Mouse (Mus musculus): ENCODE measurements around the gene Nutf2. TPM values are rescaled to one million over a fixed set of nuclear protein-coding genes. Genes with fewer than 3 reads are reported as not detected.
A peak's percentile ranks its signal among the peaks of the same experiment; 100 is the strongest.

Nutf2 gene
- polyA plus RNA-seq, 1 experiment from 2014 or later, result 265 TPM

- Histone ChIP-seq H3K27me3 (ENCODE audit: control insufficient read depth, insufficient read depth, low read length) (no peaks in the 10 kb centered on the region), H3K27ac (ENCODE audit: low read depth, low read length) (no peak overlapping the region; the same call in 1 of the 2 replicates), H3K4me1 (ENCODE audit: control insufficient read depth, insufficient read depth, low read length) (no peaks in the 10 kb centered on the region), H3K4me2 (no peak overlapping the region), H3K36me3 (ENCODE audit: control insufficient read depth, insufficient read depth, low read length) (peaks cover 35% of the 10 kb centered on the region), H3K4me3 (ENCODE audit: low read depth, low read length) (no peak overlapping the region), H3K9me3 (replicated peaks; ENCODE audit: control insufficient read depth, low read length) (no peaks in the 10 kb centered on the region), H3K9ac (ENCODE audit: low read depth, low read length) (no peak overlapping the region)
- ATAC-seq (replicated peaks; ENCODE audit: insufficient number of reproducible peaks, low FRiP score, low TSS enrichment), result no peak
- WGBS (ENCODE audit: insufficient replicate concordance), result 86% methylated on average over 6 of the region's 6 CpGs
Observed at GRCm38 (mm10) chr8:105892432-105892831, 32.1 kb downstream of the Nutf2 start.

- Histone ChIP-seq H3K36me3 (ENCODE audit: control insufficient read depth, insufficient read depth, low read length) (peaks cover 27% of the 10 kb centered on the region), H3K9ac (ENCODE audit: low read depth, low read length) (no peak within 1 kb of the TSS)
Observed at GRCm38 (mm10) chr8:105893339-105893738, 33.0 kb downstream of the Nutf2 start, which contains the start of gene Nrn1l. Nrn1l (plus strand) TSS chr8:105893567.

GRCm38 (mm10) chr8:105897801-105898480 lies 37.6 kb downstream of the Nutf2 start:
- ATAC-seq (replicated peaks; ENCODE audit: insufficient number of reproducible peaks, low FRiP score, low TSS enrichment), result no peak
- no peak overlapping the region for H3K9ac ChIP-seq (ENCODE audit: low read depth, low read length)
- WGBS (ENCODE audit: insufficient replicate concordance), result 71% methylated on average over 9 of the region's 9 CpGs

More at GRCm38 (mm10) chr8:105893339-105893738, 33.0 kb downstream of the Nutf2 start, which contains the start of gene Nrn1l:
- no peaks in the 10 kb centered on the region for H3K9me3 ChIP-seq (replicated peaks; ENCODE audit: control insufficient read depth, low read length)
- H3K27me3 ChIP-seq (ENCODE audit: control insufficient read depth, insufficient read depth, low read length), result no peaks in the 10 kb centered on the region
- no peak within 1 kb of the TSS; the same call in 1 of the 2 replicates for H3K4me2 ChIP-seq
- ATAC-seq (replicated peaks; ENCODE audit: insufficient number of reproducible peaks, low FRiP score, low TSS enrichment), result peak; percentile 56
- H3K4me1 ChIP-seq (ENCODE audit: control insufficient read depth, insufficient read depth, low read length), result no peaks in the 10 kb centered on the region
- no peak within 1 kb of the TSS for H3K4me3 ChIP-seq (ENCODE audit: low read depth, low read length)
- no peak within 1 kb of the TSS; the same call in 1 of the 2 replicates for H3K27ac ChIP-seq (ENCODE audit: low read depth, low read length)
- 12% methylated on average over 11 of the region's 11 CpGs for WGBS (ENCODE audit: insufficient replicate concordance)

DNA sequence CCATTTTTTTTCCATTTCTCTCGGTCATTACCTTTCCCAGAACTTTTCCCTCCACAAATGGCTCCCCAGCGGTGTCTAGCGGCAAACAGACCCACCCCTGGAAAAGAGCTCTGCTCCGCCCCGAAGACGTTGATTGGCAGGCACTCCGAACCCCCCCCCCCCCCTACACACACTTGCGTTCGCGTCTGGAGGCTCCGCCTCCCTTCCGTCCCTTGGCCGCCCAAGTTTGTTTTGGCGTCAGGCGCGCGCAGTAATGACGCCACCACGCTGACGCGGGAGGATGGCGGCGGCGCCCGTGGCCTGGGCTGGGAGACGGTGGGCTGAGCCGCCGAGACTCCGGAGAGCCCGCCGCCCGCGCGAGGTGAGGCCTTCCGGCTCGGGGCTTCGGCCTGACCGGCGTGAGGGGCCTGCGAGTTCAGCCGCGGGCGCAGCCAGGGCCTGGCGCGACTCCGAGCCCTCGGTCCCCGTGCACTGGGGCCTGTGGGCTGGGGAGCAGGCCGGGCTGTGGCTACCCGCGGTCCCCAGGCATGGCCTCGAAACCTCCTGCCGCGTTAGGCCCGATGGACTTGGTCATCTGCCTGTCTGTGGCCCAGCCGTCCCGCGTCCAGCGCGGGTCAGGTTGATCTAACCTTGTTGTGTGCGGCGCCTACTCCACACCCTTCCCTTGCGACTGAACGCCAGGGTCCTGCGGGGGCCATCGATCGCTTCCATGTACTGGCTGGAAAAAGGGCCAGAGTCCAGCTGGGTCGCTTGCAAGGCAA lies 40.0 kb downstream of the Nutf2 start, which contains the start of gene Pskh1:
Gene Pskh1, plus strand, starts transcription at position 262 of the 761 bp plus-strand sequence.
- WGBS (ENCODE audit: insufficient replicate concordance), result under 1% methylated on average over 68 of the region's 68 CpGs
- H3K27ac ChIP-seq (ENCODE audit: low read depth, low read length), result peak within 1 kb of the TSS; percentile 82
- H3K9ac ChIP-seq (ENCODE audit: low read depth, low read length), result peak within 1 kb of the TSS; percentile 100
- no peaks in the 10 kb centered on the region for H3K9me3 ChIP-seq (replicated peaks; ENCODE audit: control insufficient read depth, low read length)
- peak within 1 kb of the TSS; percentile 79 for H3K4me3 ChIP-seq (ENCODE audit: low read depth, low read length)
- no peaks in the 10 kb centered on the region for H3K36me3 ChIP-seq (ENCODE audit: control insufficient read depth, insufficient read depth, low read length)
- ATAC-seq (replicated peaks; ENCODE audit: insufficient number of reproducible peaks, low FRiP score, low TSS enrichment), result peak; percentile 88
- H3K27me3 ChIP-seq (ENCODE audit: control insufficient read depth, insufficient read depth, low read length), result no peaks in the 10 kb centered on the region
- peaks cover 5% of the 10 kb centered on the region for H3K4me1 ChIP-seq (ENCODE audit: control insufficient read depth, insufficient read depth, low read length)
- H3K4me2 ChIP-seq, result peak within 1 kb of the TSS; percentile 92

More at GRCm38 (mm10) chr8:105897801-105898480, 37.6 kb downstream of the Nutf2 start:
- Histone ChIP-seq H3K27me3 (ENCODE audit: control insufficient read depth, insufficient read depth, low read length) (no peaks in the 10 kb centered on the region), H3K4me3 (ENCODE audit: low read depth, low read length) (no peak overlapping the region), H3K4me2 (no peak overlapping the region), H3K9me3 (replicated peaks; ENCODE audit: control insufficient read depth, low read length) (no peaks in the 10 kb centered on the region), H3K36me3 (ENCODE audit: control insufficient read depth, insufficient read depth, low read length) (no peaks in the 10 kb centered on the region), H3K27ac (ENCODE audit: low read depth, low read length) (no peak overlapping the region), H3K4me1 (ENCODE audit: control insufficient read depth, insufficient read depth, low read length) (peaks cover 5% of the 10 kb centered on the region)

DNA sequence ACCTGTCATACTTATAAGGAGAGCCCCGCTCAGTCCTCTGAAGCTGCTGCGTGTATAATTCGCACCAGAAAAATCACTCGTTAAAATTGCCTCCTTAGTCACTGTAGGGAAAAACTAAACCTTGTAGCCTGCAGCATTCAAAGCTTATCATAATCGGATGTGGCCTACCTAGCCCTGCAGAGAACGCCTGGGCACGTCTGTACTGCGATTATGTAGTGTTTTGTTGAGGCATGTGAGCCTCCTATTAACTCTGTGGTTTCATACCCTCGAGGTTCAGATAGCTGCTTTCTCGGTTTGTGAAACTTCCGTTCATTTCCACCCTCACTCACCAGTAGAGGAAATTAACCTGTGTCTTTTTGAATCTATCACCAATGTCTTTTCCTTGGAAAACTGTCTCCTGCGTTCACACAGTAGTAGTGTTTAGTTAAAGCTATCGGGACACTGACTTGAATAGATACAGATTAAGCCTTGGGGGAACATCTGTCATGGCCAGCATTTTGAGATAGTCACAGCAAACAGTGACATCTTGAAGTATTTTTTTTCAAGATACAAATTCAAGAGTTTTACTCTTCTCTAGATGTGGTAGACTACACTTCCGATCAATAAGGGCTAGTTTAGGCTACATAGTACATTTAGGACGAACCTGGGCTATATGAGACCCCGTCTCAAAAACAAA lies 40.7 kb downstream of the Nutf2 start:
- H3K27ac ChIP-seq (ENCODE audit: low read depth, low read length), result peak overlapping the region; percentile 82
- peaks cover 5% of the 10 kb centered on the region for H3K4me1 ChIP-seq (ENCODE audit: control insufficient read depth, insufficient read depth, low read length)
- no peaks in the 10 kb centered on the region for H3K9me3 ChIP-seq (replicated peaks; ENCODE audit: control insufficient read depth, low read length)
- H3K9ac ChIP-seq (ENCODE audit: low read depth, low read length), result peak overlapping the region; percentile 100
- 29% methylated on average over 16 of the region's 16 CpGs for WGBS (ENCODE audit: insufficient replicate concordance)
- peak overlapping the region; percentile 79 for H3K4me3 ChIP-seq (ENCODE audit: low read depth, low read length)
- H3K4me2 ChIP-seq, result peak overlapping the region; percentile 92
- H3K27me3 ChIP-seq (ENCODE audit: control insufficient read depth, insufficient read depth, low read length), result no peaks in the 10 kb centered on the region
- ATAC-seq (replicated peaks; ENCODE audit: insufficient number of reproducible peaks, low FRiP score, low TSS enrichment), result no peak
- no peaks in the 10 kb centered on the region for H3K36me3 ChIP-seq (ENCODE audit: control insufficient read depth, insufficient read depth, low read length)

GRCm38 (mm10) chr8:105919390-105919789 lies 59.0 kb downstream of the Nutf2 start:
- no peak overlapping the region for H3K4me2 ChIP-seq
- no peak overlapping the region for H3K27ac ChIP-seq (ENCODE audit: low read depth, low read length)
- H3K4me1 ChIP-seq (ENCODE audit: control insufficient read depth, insufficient read depth, low read length), result 0 out of 2 replicates have a peak, but pooled peaks cover 4% of the 10 kb centered on the region
- H3K36me3 ChIP-seq (ENCODE audit: control insufficient read depth, insufficient read depth, low read length), result peaks cover 3% of the 10 kb centered on the region; the same call in 1 of the 2 replicates
- H3K4me3 ChIP-seq (ENCODE audit: low read depth, low read length), result no peak overlapping the region
- no peak for ATAC-seq (replicated peaks; ENCODE audit: insufficient number of reproducible peaks, low FRiP score, low TSS enrichment)
- no peak overlapping the region for H3K9ac ChIP-seq (ENCODE audit: low read depth, low read length)
- H3K27me3 ChIP-seq (ENCODE audit: control insufficient read depth, insufficient read depth, low read length), result no peaks in the 10 kb centered on the region
- 73% methylated on average over 3 of the region's 3 CpGs for WGBS (ENCODE audit: insufficient replicate concordance)
- H3K9me3 ChIP-seq (replicated peaks; ENCODE audit: control insufficient read depth, low read length), result no peaks in the 10 kb centered on the region

DNA sequence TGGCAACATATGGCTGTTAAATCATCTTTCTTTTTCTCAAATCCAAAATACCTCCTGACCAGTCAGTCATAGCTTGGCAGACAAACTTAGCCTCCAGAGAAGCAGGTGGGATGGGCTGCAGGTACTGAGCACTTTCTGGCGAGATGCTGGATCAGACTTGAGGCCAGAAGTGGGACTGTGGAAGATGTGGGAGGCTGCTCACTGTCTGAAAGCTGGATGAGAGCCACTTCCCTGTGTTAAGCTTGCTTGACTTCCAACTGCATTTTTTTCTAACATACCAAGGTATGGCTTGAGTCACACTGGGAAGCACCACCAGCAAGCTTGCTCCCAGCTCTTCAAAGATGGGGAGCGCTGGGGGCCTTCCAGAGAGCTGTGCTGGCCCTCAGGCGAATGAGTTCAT lies 64.7 kb downstream of the Nutf2 start:
- peaks cover 4% of the 10 kb centered on the region; the same call in 1 of the 2 replicates for H3K36me3 ChIP-seq (ENCODE audit: control insufficient read depth, insufficient read depth, low read length)
- 68% methylated on average over 3 of the region's 3 CpGs for WGBS (ENCODE audit: insufficient replicate concordance)
- no peaks in the 10 kb centered on the region for H3K9me3 ChIP-seq (replicated peaks; ENCODE audit: control insufficient read depth, low read length)
- no peak overlapping the region for H3K9ac ChIP-seq (ENCODE audit: low read depth, low read length)
- H3K27ac ChIP-seq (ENCODE audit: low read depth, low read length), result no peak overlapping the region
- H3K4me1 ChIP-seq (ENCODE audit: control insufficient read depth, insufficient read depth, low read length), result 0 out of 2 replicates have a peak, but pooled peaks cover 4% of the 10 kb centered on the region
- no peak for ATAC-seq (replicated peaks; ENCODE audit: insufficient number of reproducible peaks, low FRiP score, low TSS enrichment)
- no peak overlapping the region for H3K4me3 ChIP-seq (ENCODE audit: low read depth, low read length)
- no peaks in the 10 kb centered on the region for H3K27me3 ChIP-seq (ENCODE audit: control insufficient read depth, insufficient read depth, low read length)
- no peak overlapping the region for H3K4me2 ChIP-seq
